10 mouse cellular contexts compared by ENCODE assay signal in genomic region chr6:86820690-86821089, GRCm38 (mm10). TPM values are rescaled to one million over a fixed set of nuclear protein-coding genes. Genes with fewer than 3 reads are reported as not detected.
DNase-seq lines count a peak whose midpoint lies in the region; ATAC-seq and TF ChIP-seq lines count a peak whose summit lies in the region.
"Had no signal": no experiment of that assay in that cellular context is flagged by ENCODE, and none has a peak within 500 bp of the region (broad histone marks: within the 10 kb centered on the region; RNA-seq: fewer than 3 reads in every experiment).

No protein-coding gene starts in this region.

- peak; percentile 51 for TF ChIP-seq CTCF in forebrain, postnatal 0 days (IDR thresholded peaks at IDR 0.05; ENCODE audit: low read depth)

- H3K4me3 ChIP-seq in forebrain, postnatal 0 days (ENCODE audit: low read depth, low read length) = no peak overlapping the region
- H3K4me3 ChIP-seq in forebrain, embryonic 16.5 days (replicated peaks; ENCODE audit: low read length) = no peak overlapping the region
- no peak overlapping the region for H3K4me3 ChIP-seq in midbrain, embryonic 16.5 days (ENCODE audit: low read depth, low read length)
- H3K4me3 ChIP-seq: hindbrain, embryonic 10.5 days; limb, embryonic 13.5 days had no signal

- no peaks in the 10 kb centered on the region for H3K36me3 ChIP-seq in forebrain, postnatal 0 days (ENCODE audit: insufficient read depth)
- H3K36me3 ChIP-seq in forebrain, embryonic 16.5 days (ENCODE audit: control insufficient read depth, insufficient read depth) = no peaks in the 10 kb centered on the region
- no peaks in the 10 kb centered on the region for H3K36me3 ChIP-seq in midbrain, embryonic 16.5 days (ENCODE audit: control insufficient read depth, insufficient read depth, low read length)
- H3K36me3 ChIP-seq: hindbrain, embryonic 10.5 days; limb, embryonic 13.5 days had no signal

- no peak overlapping the region for H3K9ac ChIP-seq in forebrain, postnatal 0 days
- H3K9ac ChIP-seq in forebrain, embryonic 16.5 days (replicated peaks; ENCODE audit: low read depth, low read length) = no peak overlapping the region
- H3K9ac ChIP-seq in midbrain, embryonic 16.5 days (ENCODE audit: low read depth, low read length) = no peak overlapping the region
- H3K9ac ChIP-seq: limb, embryonic 13.5 days had no signal

- H3K4me2 ChIP-seq in forebrain, postnatal 0 days (ENCODE audit: low read depth) = no peak overlapping the region
- H3K4me2 ChIP-seq in forebrain, embryonic 16.5 days (ENCODE audit: low read length) = no peak overlapping the region
- H3K4me2 ChIP-seq in midbrain, embryonic 16.5 days (ENCODE audit: low read length) = no peak overlapping the region
- H3K4me2 ChIP-seq: limb, embryonic 13.5 days had no signal

- no peaks in the 10 kb centered on the region for H3K27me3 ChIP-seq in forebrain, postnatal 0 days (ENCODE audit: insufficient read depth, low read length)
- H3K27me3 ChIP-seq in forebrain, embryonic 16.5 days (replicated peaks; ENCODE audit: control insufficient read depth, insufficient read depth, low read length) = no peaks in the 10 kb centered on the region
- H3K27me3 ChIP-seq in midbrain, embryonic 16.5 days (ENCODE audit: control insufficient read depth, insufficient read depth, low read depth, low read length) = no peaks in the 10 kb centered on the region

- no peaks in the 10 kb centered on the region for H3K9me3 ChIP-seq in forebrain, postnatal 0 days (ENCODE audit: low read length)
- no peaks in the 10 kb centered on the region for H3K9me3 ChIP-seq in forebrain, embryonic 16.5 days (ENCODE audit: control insufficient read depth, low read length)
- H3K9me3 ChIP-seq in midbrain, embryonic 16.5 days (replicated peaks; ENCODE audit: control insufficient read depth, low read length, poor library complexity, severe bottlenecking) = no peaks in the 10 kb centered on the region
- H3K9me3 ChIP-seq: hindbrain, embryonic 10.5 days; limb, embryonic 13.5 days had no signal

- ATAC-seq in forebrain, postnatal 0 days = no peak
- no peak for ATAC-seq in forebrain, embryonic 16.5 days
- ATAC-seq in megakaryocyte-erythroid progenitor cell, adult 5-6 weeks (replicated peaks; ENCODE audit: low FRiP score, low TSS enrichment, poor library complexity, severe bottlenecking) = peak; percentile 33; the same call in 1 of the 2 replicates
- ATAC-seq in midbrain, embryonic 16.5 days = no peak

- H3K4me1 ChIP-seq in forebrain, postnatal 0 days (ENCODE audit: insufficient read depth) = 0 out of 2 replicates have a peak, but pooled peaks cover 5% of the 10 kb centered on the region
- no peaks in the 10 kb centered on the region; the same call in 1 of the 2 replicates for H3K4me1 ChIP-seq in forebrain, embryonic 16.5 days (replicated peaks; ENCODE audit: control insufficient read depth, insufficient read depth, low read length)
- no peaks in the 10 kb centered on the region; the same call in 1 of the 2 replicates for H3K4me1 ChIP-seq in midbrain, embryonic 16.5 days (ENCODE audit: control insufficient read depth, insufficient read depth, low read length)

- 64% methylated on average over 7 of the region's 7 CpGs for WGBS in forebrain, postnatal 0 days
- WGBS in forebrain, embryonic 16.5 days = 67% methylated on average over 7 of the region's 7 CpGs
- 63% methylated on average over 7 of the region's 7 CpGs for WGBS in midbrain, embryonic 16.5 days

- no peak for DNase-seq in forebrain, postnatal 0 days
- peak; percentile 50 for DNase-seq in A20 (ENCODE audit: low read depth, low spot score)
- DNase-seq in adipocyte (ENCODE audit: low spot score) = peak; percentile 29
- DNase-seq in urinary bladder, postnatal 25 days (ENCODE audit: low spot score) = no peak
- DNase-seq in left cerebral cortex, adult 11 months (ENCODE audit: low spot score) = no peak

- H3K27ac ChIP-seq in forebrain, postnatal 0 days (ENCODE audit: low read depth, low read length) = no peak overlapping the region
- H3K27ac ChIP-seq in forebrain, embryonic 16.5 days (ENCODE audit: low read length) = no peak overlapping the region
- H3K27ac ChIP-seq in midbrain, embryonic 16.5 days (ENCODE audit: low read length) = no peak overlapping the region
- H3K27ac ChIP-seq: hindbrain, embryonic 10.5 days; limb, embryonic 13.5 days had no signal

RNA-seq across cellular contexts. Expression of gene Anxa4, which starts 27.3 kb away (rescaled TPM):
- total RNA-seq in forebrain, postnatal 0 days (2014; rRNA removed) = 3.8 and 4.0 TPM in 2 replicates
- 5.3 and 5.8 TPM in 2 replicates for polyA plus RNA-seq in forebrain, postnatal 0 days (2015; fragmentation: Nextera tagmentation; extraction: Ambion mirVana)
- 6.1 and 6.7 TPM in 2 replicates for polyA plus RNA-seq in forebrain, embryonic 16.5 days (2015; fragmentation: Nextera tagmentation; extraction: Ambion mirVana)
- total RNA-seq in megakaryocyte-erythroid progenitor cell, adult 5-6 weeks (2014; fragmentation: Nextera tagmentation) = 8.7 and 10.9 TPM in 2 replicates
- total RNA-seq in megakaryocyte-erythroid progenitor cell, adult 5-6 weeks (2017) = 15.2 and 19.4 TPM in 2 replicates
- 4.6 TPM in 2 replicates for polyA plus RNA-seq in midbrain, embryonic 16.5 days (2015; fragmentation: Nextera tagmentation; extraction: Ambion mirVana)

RNA-seq across cellular contexts. Expression of gene Aak1, which starts 28.6 kb away (rescaled TPM):
- total RNA-seq in forebrain, postnatal 0 days (2014; rRNA removed) = 45.5 and 57.6 TPM in 2 replicates
- polyA plus RNA-seq in forebrain, postnatal 0 days (2015; fragmentation: Nextera tagmentation; extraction: Ambion mirVana) = 21.4 and 31.0 TPM in 2 replicates
- polyA plus RNA-seq in forebrain, embryonic 16.5 days (2015; fragmentation: Nextera tagmentation; extraction: Ambion mirVana) = 36.8 and 36.9 TPM in 2 replicates
- total RNA-seq in megakaryocyte-erythroid progenitor cell, adult 5-6 weeks (2014; fragmentation: Nextera tagmentation) = 23.7 and 33.3 TPM in 2 replicates
- 7.0 and 7.9 TPM in 2 replicates for total RNA-seq in megakaryocyte-erythroid progenitor cell, adult 5-6 weeks (2017)
- 44.6 and 47.8 TPM in 2 replicates for polyA plus RNA-seq in midbrain, embryonic 16.5 days (2015; fragmentation: Nextera tagmentation; extraction: Ambion mirVana)

Comparison
In these comparisons a context has a peak if more than half of its experiments do, and no peak if none do; other contexts are left out.
1. DNase-seq: peak in A20 (single experiment) and adipocyte (single experiment); none in forebrain, postnatal 0 days (single experiment), urinary bladder, postnatal 25 days (single experiment) and left cerebral cortex, adult 11 months (single experiment).